Mouse (Mus musculus) MEL (cell line): Measurements from ENCODE around the gene Asb14.

Experiments
- MAFK ChIP-seq: IDR thresholded peaks from 2 replicates; pipeline ENCODE4 v1.6.1; 2011; ENCODE audit warnings: low read depth, mild to moderate bottlenecking, low read length, improper control_type of control experiment, borderline replicate concordance
- TCF12 ChIP-seq: IDR thresholded peaks from 2 replicates; pipeline ENCODE4 v1.6.1; 2014; ENCODE audit warnings: low read depth, mild to moderate bottlenecking, inconsistent platforms, low read length, improper control_type of control experiment, moderate library complexity

DNA sequence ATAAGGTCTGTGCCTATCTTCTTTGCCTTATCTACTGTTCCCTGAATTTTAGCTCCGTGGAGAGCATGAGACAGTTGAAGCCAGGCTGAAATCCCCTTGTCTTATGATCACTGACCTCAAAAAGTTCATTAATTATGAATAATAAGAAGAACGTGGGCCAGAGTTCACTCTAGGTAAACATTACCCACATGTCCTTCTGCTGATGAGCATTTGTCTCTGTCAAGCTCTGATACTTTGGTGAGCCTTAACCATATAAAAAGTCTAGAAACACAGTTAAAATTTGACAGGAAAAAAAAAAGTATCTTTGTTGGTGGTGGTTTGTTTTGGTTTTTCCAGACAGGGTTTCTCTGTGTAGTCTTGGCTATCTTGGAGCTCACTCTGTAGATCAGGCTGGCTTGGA lies 40.3 kb upstream of the Asb14 start:
- TF ChIP-seq MAFK: no peak
- no peak for TF ChIP-seq TCF12
